Mouse (Mus musculus): ENCODE data around the gene Ppil1.

DNA sequence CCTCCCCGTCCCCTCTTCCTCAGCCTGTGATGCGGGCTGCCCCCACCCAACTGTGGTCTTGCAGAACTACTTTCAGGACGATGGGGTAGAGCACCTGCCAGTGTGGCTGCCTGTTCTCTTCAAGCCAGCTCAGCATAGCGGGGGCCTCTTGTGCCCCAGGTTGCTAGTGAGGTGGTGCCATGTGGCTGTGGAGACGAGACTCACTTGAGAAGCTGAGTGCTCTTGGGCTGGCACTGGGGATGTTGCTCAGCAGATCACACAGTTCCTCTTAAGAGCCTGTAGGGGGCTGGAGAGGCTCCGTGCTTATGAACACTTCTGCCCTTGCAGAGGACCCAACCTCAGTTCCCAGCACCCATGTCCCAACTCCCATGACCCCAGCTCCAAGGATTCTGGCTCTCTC lies 33.8 kb upstream of the Ppil1 start:
- peak; percentile 15; the same call in 1 of the 2 replicates for TF ChIP-seq CTCF (IDR thresholded peaks at IDR 0.05)
- TF ChIP-seq POLR2A (IDR thresholded peaks at IDR 0.05; ENCODE audit: insufficient read depth, low read depth, low read length) = no peak
